Mouse (Mus musculus) cerebellum, adult 11 months (tissue): ENCODE results near the gene Fxr2.

Experiments
- DNase-seq: peaks from one replicate; pipeline ENCODE4 v3.0.0; 2022

Fxr2 gene

GRCm38 (mm10) chr11:69661221-69661881 is 28.6 kb downstream of the Fxr2 start:
- DNase-seq, result no peak

- peak; percentile 94 for DNase-seq
These were observed 29.6 kb downstream of the Fxr2 start, which contains the start of gene Mpdu1 for GRCm38 (mm10) chr11:69662213-69662966. TSS of gene Mpdu1 (minus strand) at chr11:69662642.

GRCm38 (mm10) chr11:69662967-69663671 is 30.3 kb downstream of the Fxr2 start:
- DNase-seq, result no peak

GRCm38 (mm10) chr11:69663795-69664194 is 31.0 kb downstream of the Fxr2 start:
- DNase-seq, result no peak

GRCm38 (mm10) chr11:69664841-69665240 is 32.1 kb downstream of the Fxr2 start:
- DNase-seq, result no peak

GRCm38 (mm10) chr11:69665457-69665960 is 32.7 kb downstream of the Fxr2 start:
- DNase-seq, result no peak

GRCm38 (mm10) chr11:69665961-69666664 is 33.3 kb downstream of the Fxr2 start, which contains the start of gene Cd68:
TSS of gene Cd68 (minus strand) at chr11:69666153.
- DNase-seq, result no peak

GRCm38 (mm10) chr11:69666665-69667005 is 33.8 kb downstream of the Fxr2 start:
- no peak for DNase-seq

- DNase-seq, result peak; percentile 94
These were observed 38.3 kb downstream of the Fxr2 start for GRCm38 (mm10) chr11:69670786-69671725.

GRCm38 (mm10) chr11:69671726-69672124 is 38.9 kb downstream of the Fxr2 start:
- DNase-seq, result no peak

GRCm38 (mm10) chr11:69672211-69672706 is 39.5 kb downstream of the Fxr2 start, which contains the start of gene Eif4a1:
TSS of gene Eif4a1 (minus strand) at chr11:69672423.
- peak; percentile 100 for DNase-seq

GRCm38 (mm10) chr11:69679144-69679543 is 46.4 kb downstream of the Fxr2 start:
- no peak for DNase-seq

GRCm38 (mm10) chr11:69680136-69680855 is 47.5 kb downstream of the Fxr2 start:
- no peak for DNase-seq

GRCm38 (mm10) chr11:69681314-69682208 is 48.8 kb downstream of the Fxr2 start, which contains the start of gene Senp3:
TSS of gene Senp3 (minus strand) at chr11:69682084.
- peak; percentile 95 for DNase-seq

GRCm38 (mm10) chr11:69682209-69682839 is 49.5 kb downstream of the Fxr2 start:
- no peak for DNase-seq

GRCm38 (mm10) chr11:69682840-69683533 is 50.2 kb downstream of the Fxr2 start:
- peak; percentile 85 for DNase-seq

- DNase-seq, result no peak
These were observed 50.8 kb downstream of the Fxr2 start for GRCm38 (mm10) chr11:69683576-69683975.

GRCm38 (mm10) chr11:69684128-69684745 is 51.4 kb downstream of the Fxr2 start:
- DNase-seq, result no peak
